Mouse (Mus musculus) C2C12 (cell line): Measurements from ENCODE around the gene Hoxb4. TPM values are rescaled to one million over a fixed set of nuclear protein-coding genes. Genes with fewer than 3 reads are reported as not detected.

Source experiments
- H3K27me3 ChIP-seq: one replicate; pipeline ENCODE4 v1.6.1; 2011; ENCODE audit not compliant: control insufficient read depth, insufficient read depth, insufficient read length
- H3K36me3 ChIP-seq: one replicate; pipeline ENCODE4 v1.6.1; 2011; ENCODE audit not compliant: control insufficient read depth, insufficient read depth
- H3K4me3 ChIP-seq: one replicate; pipeline ENCODE4 v1.5.1; 2011; ENCODE audit warnings: mild to moderate bottlenecking, control low read depth; ENCODE audit not compliant: poor library complexity, insufficient read depth, severe bottlenecking
- H3K79me2 ChIP-seq: one replicate; pipeline ENCODE4 v1.6.1; 2011; ENCODE audit not compliant: control insufficient read depth, insufficient read depth
- H3K79me3 ChIP-seq: one replicate; pipeline ENCODE4 v1.6.1; 2011; ENCODE audit warnings: low read depth, control low read depth
- H3ac ChIP-seq: one replicate; pipeline ENCODE3; 2011; ENCODE audit warnings: low read depth; ENCODE audit not compliant: control insufficient read depth, insufficient read length
- CEBPB ChIP-seq: IDR thresholded peaks from one replicate; pipeline ENCODE4 v1.6.1; 2011; ENCODE audit warnings: low read depth, mild to moderate bottlenecking, control low read depth, moderate library complexity
- CTCF ChIP-seq: IDR thresholded peaks from one replicate; pipeline ENCODE4 v1.5.1; 2011; ENCODE audit not compliant: control insufficient read depth, insufficient read depth, insufficient read length
- FOSL1 ChIP-seq: IDR thresholded peaks from one replicate; pipeline ENCODE4 v1.8.0; 2011; ENCODE audit warnings: mild to moderate bottlenecking, low read length; ENCODE audit not compliant: poor library complexity, insufficient read depth, severe bottlenecking
- MAX ChIP-seq: IDR thresholded peaks from one replicate; pipeline ENCODE4 v1.6.1; 2011; ENCODE audit warnings: mild to moderate bottlenecking, control low read depth
- MYOD1 ChIP-seq: IDR thresholded peaks from one replicate; pipeline ENCODE4 v1.6.1; 2011; ENCODE audit warnings: low read depth; ENCODE audit not compliant: control insufficient read depth, insufficient read length
- MYOG ChIP-seq: IDR thresholded peaks from one replicate; pipeline ENCODE4 v1.6.1; 2011; ENCODE audit not compliant: control insufficient read depth, insufficient read length; ENCODE audit errors: extremely low read depth
- USF1 ChIP-seq: IDR thresholded peaks from one replicate; pipeline ENCODE4 v1.6.1; 2011; ENCODE audit warnings: low read depth, mild to moderate bottlenecking, control low read depth, moderate library complexity
- long read RNA-seq, 2 experiments: library from polyadenylated mRNA; unstranded; transcript quantifications; one replicate each; pipeline ENCODE4 v2.0.0; 2019 to 2020
- polyA plus RNA-seq: library from polyadenylated mRNA; unstranded; fragments of >200 nt; fragmentation: generic; extraction: Trizol; gene quantifications from one replicate; pipeline ENCODE4 v1.2.1, GENCODE M21; 2012; ENCODE audit warnings: missing spikeins

Hoxb4 gene
- polyA plus RNA-seq, result 0.02 TPM
- long read RNA-seq, experiment 1, result 0 reads
- long read RNA-seq, experiment 2, result 0 reads

GRCm38 (mm10) chr11:96317608-96318367 lies at the start of gene Hoxb4:
Hoxb4 (plus strand) TSS chr11:96318267.
- Histone ChIP-seq H3K79me2 (no peaks in the 10 kb centered on the region), H3K36me3 (no peaks in the 10 kb centered on the region), H3K27me3 (peaks cover 75% of the 10 kb centered on the region), H3K79me3 (no peaks in the 10 kb centered on the region), H3ac (peak within 1 kb of the TSS; percentile 30), H3K4me3 (no peak within 1 kb of the TSS)
- TF ChIP-seq CTCF, result no peak
- no peak for TF ChIP-seq MYOD1
- TF ChIP-seq FOSL1, result no peak
- no peak for TF ChIP-seq MAX
- no peak for TF ChIP-seq USF1
- no peak for TF ChIP-seq CEBPB
- TF ChIP-seq MYOG, result no peak

DNA sequence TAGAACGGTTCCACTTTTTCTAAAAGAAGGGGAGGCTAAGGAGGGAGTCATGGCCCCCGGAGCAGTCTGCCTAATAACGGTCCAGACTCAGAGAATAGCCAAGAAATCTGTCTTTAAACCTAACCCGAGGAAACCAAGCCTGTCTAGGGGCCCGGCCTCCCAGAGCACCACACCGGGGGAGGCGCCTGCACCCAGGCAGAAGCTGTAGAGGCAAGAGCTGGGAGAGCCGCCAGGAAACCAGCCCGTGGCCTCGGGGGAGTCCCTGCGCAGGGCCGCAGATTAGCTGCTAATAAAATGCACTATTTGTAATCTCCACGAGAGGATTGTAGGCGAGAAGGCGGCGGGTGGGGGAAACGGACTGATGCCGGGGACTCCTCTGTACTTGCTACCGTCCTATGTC lies 48.2 kb upstream of the Hoxb4 start:
- Histone ChIP-seq H3K79me2 (no peaks in the 10 kb centered on the region), H3K4me3 (no peak overlapping the region), H3K36me3 (no peaks in the 10 kb centered on the region), H3K27me3 (peaks cover 91% of the 10 kb centered on the region), H3ac (no peak overlapping the region), H3K79me3 (no peaks in the 10 kb centered on the region)
- TF ChIP-seq CEBPB (no peak), MYOG (no peak), CTCF (no peak), MAX (no peak), FOSL1 (no peak), USF1 (no peak), MYOD1 (no peak)

GRCm38 (mm10) chr11:96270996-96271540 lies 47.0 kb upstream of the Hoxb4 start, which contains the start of gene Hoxb9:
Hoxb9 (plus strand) TSS chr11:96271457.
- Histone ChIP-seq H3K79me3 (no peaks in the 10 kb centered on the region), H3ac (no peak within 1 kb of the TSS), H3K79me2 (no peaks in the 10 kb centered on the region), H3K36me3 (no peaks in the 10 kb centered on the region), H3K27me3 (peaks cover 94% of the 10 kb centered on the region), H3K4me3 (no peak within 1 kb of the TSS)
- TF ChIP-seq FOSL1, result no peak
- TF ChIP-seq MYOG, result no peak
- TF ChIP-seq USF1, result no peak
- no peak for TF ChIP-seq CTCF
- TF ChIP-seq MAX, result no peak
- TF ChIP-seq CEBPB, result no peak
- no peak for TF ChIP-seq MYOD1

DNA sequence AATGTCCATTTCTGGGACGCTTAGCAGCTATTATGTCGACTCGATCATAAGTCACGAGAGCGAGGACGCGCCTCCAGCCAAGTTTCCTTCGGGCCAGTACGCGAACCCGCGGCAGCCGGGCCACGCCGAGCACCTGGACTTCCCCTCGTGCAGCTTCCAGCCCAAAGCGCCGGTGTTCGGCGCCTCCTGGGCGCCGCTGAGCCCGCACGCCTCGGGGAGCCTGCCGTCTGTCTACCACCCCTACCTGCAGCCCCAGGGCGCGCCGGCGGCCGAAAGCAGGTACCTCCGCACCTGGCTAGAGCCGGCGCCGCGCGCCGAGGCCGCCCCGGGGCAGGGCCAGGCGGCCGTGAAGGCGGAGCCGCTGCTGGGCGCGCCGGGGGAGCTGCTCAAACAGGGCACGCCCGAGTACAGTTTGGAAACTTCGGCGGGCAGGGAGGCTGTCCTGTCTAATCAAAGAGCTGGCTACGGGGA lies 46.5 kb upstream of the Hoxb4 start:
- H3K36me3 ChIP-seq, result no peaks in the 10 kb centered on the region
- H3ac ChIP-seq, result no peak overlapping the region
- no peak overlapping the region for H3K4me3 ChIP-seq
- H3K79me3 ChIP-seq, result no peaks in the 10 kb centered on the region
- peaks cover 93% of the 10 kb centered on the region for H3K27me3 ChIP-seq
- TF ChIP-seq MAX, result no peak
- TF ChIP-seq MYOD1, result no peak
- TF ChIP-seq FOSL1, result no peak
- TF ChIP-seq CTCF, result no peak
- no peaks in the 10 kb centered on the region for H3K79me2 ChIP-seq

DNA sequence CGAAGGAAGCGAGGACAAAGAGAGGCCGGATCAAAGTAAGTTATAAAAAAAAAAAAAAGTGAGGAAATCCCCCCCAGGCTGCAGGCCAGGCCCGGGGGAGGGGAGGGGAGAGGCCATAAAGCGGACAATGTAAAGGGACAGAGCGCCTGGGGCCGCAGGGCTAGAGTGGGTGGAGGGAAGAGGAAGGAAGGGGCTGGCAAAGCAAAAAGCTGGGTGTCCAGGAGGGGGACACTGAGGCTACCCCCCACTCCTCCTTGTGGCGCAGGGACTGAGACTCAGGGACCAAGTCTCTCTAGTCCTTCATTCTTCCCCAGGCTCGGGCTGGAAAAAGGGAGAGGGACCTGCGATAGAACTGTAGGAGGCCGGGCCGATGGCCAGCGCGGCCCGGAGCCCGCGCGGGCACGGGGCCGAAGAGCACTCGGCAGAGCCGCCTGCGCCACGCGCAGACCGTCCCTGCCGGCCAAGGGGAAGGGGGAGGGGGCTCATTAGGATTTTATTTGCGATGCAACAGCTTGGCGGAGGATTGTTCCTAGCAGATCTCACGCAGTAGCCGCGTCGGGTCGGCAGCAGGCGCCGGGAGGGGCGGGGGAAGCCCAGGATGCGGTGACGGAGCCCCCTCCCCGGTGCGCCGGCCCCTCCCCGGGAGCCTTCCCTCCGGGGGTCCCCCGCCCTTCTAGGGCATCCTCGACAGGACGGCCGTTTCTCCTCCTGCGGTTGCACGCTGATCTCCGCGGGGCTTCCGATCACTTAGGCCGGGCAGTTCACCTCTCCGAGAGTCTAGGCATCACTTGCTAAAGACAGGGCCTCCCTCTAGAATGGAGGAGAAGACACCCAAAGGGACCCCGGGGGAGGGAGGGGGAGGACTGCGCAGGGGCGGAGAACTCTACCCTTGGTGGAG lies 45.8 kb upstream of the Hoxb4 start:
- Histone ChIP-seq H3K36me3 (no peaks in the 10 kb centered on the region), H3K4me3 (no peak overlapping the region), H3K79me2 (no peaks in the 10 kb centered on the region), H3K27me3 (peaks cover 93% of the 10 kb centered on the region), H3K79me3 (no peaks in the 10 kb centered on the region), H3ac (no peak overlapping the region)
- TF ChIP-seq CTCF, result no peak
- TF ChIP-seq MYOG, result no peak
- no peak for TF ChIP-seq USF1
- no peak for TF ChIP-seq MYOD1
- no peak for TF ChIP-seq CEBPB
- no peak for TF ChIP-seq FOSL1
